Mouse (Mus musculus): ENCODE results near the gene Dok5.

Gene Dok5

DNA sequence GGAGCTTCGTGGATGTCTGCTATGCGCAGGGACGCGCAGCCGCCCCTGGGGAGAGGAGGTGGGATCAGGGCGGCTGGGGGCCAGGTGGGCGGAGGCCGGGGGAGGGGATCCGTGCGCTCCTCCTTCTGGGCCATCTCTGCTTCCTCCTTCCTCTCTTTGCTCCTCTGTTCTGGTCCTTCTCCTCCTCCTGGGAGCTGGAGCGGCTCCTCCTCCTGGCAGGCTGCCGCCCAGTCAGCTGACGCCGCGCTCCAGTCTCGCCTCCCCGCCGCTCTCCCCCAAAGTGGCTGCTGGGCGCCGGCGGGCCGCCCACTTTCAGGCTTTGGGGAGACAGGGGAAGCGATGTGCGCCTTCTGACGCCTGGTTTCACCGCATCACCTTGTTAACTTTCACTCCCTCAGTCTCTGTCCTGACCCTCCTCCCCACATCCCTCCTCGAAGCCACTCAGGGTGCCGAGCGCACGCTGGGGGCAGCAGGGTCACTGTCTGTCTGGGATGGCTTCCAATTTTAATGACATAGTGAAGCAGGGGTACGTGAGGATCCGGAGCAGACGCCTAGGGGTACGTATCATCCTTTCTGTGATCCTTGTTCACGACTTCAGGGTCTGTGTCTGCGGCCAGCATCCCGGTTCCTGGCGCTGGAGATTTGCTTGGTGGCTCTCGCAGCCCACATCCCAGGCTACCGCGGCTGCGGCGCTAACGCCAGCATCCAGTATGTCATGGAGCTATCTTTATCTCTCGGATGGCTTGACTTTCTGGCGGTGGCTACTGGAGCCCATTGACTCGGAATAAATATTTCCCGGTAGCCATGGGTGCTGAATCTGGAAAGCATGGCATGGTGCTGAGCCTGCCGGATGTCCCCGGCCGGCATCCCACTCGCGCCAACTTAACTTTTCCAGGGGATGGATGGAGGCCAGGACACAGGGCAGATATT lies at the start of gene Dok5:
Gene Dok5, plus strand, starts transcription at position 176 of the 930 bp plus-strand sequence.
- DNase-seq (ENCODE audit: extremely low read depth, insufficient read length, low spot score) = no peak

DNA sequence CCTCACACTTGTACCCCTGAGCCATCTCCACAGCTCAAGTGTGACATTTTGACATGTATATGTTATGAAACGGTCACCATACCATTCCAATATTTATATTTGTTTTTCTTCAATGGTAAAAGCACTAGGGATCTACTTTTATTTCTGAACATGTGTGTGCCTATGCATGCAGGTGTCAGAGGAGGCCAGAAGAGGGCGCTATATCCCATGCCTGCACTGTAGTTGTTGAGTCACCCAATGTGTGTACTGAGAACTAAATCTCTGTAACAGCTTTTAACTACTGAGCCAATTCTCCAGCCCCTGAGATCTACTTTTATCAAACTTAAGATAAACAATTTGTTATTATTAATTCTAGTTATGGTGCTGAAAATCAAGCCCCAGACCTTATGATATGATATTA lies 48.2 kb upstream of the Dok5 start:
- no peak for DNase-seq (ENCODE audit: extremely low read depth, insufficient read length, low spot score)

DNA sequence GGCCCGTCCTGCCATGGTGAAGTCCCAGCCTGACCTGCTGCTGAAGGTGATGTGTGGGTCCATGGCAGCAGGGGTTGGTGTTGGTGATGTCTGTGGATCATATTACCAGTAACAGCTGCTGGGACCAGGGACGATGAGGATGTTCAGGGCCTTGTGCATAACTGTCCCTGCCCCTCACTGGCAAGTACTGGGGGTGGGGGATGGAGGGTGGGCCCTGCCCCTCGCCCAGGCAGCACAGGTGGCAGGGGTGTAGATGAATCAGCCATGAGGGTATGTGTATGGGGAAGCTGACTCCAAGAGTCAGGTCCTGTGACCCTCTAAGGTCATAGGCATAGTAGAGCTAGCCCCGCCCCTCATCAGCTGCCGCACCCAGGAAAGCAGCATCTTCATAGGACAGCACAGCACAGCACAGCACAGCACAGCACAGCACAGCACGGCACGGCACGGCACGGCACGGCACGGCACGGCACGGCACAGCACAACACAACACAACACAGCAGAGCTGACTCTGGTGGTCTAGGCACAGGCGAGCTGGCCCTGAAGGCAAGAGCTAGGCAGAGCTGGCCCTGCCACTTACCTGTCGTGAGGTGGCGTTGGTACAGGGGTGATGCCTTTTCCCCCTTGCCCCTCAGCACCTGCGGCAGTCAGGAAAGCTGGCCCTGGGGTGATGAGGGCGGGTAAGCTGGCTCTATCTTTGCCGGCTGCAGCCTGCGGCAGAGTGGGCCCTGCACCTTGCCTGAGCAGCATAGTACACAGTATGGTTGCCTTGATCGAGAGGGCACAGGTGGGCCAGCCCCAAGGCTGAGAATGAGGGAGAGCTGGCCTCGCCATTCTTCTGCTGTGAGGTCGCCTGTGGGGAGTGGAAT lies 36.3 kb upstream of the Dok5 start:
- no peak for DNase-seq (ENCODE audit: extremely low read depth, insufficient read length, low spot score)

DNA sequence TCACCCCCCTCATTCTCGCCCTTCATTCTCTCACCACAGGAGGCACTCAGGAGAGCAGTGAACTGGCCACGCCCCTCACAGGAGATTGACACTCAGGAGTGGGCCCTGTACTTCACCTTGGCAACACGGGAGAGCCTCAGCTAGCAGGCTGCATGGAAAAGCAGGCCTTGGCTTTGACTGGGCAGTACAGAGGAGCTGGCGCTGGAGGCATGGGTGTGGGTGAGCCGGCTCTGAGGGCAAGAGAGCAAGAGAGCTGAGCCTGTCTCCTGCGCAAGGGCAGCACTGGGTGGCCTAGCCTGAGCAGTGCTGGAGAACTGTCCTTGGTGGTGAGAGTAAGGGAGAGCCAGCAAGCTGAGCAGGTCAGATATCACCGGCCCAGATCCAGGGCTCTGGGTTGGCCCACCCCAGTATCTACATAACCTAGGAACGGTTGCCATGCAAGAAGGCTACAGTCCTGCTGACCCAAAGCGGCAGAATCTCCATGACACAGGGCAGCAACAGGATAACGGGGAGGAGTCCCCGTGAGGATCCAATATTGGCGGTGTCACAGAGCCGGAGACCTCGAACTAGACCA lies 35.6 kb upstream of the Dok5 start:
- DNase-seq (ENCODE audit: extremely low read depth, insufficient read length, low spot score) = no peak

DNA sequence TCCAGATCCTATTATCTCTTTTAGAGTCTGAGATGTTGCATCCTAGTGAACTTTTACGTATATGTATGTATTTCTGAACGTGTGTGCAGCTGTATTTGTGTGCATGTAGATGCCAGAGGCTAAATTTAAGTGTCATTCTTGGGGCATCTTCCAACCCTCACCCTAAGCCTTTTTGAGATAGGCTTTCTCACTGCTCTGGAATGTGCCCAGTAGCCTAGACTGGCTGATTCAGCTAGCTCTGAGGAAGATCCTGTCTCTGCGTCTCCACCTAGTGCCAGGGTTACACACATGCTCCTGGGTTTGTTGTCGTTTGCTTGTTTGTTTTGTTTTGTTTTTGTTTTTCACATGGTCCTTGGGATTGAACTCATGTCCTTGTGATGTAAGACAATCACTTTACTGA lies 31.1 kb upstream of the Dok5 start:
- no peak for DNase-seq (ENCODE audit: extremely low read depth, insufficient read length, low spot score)

DNA sequence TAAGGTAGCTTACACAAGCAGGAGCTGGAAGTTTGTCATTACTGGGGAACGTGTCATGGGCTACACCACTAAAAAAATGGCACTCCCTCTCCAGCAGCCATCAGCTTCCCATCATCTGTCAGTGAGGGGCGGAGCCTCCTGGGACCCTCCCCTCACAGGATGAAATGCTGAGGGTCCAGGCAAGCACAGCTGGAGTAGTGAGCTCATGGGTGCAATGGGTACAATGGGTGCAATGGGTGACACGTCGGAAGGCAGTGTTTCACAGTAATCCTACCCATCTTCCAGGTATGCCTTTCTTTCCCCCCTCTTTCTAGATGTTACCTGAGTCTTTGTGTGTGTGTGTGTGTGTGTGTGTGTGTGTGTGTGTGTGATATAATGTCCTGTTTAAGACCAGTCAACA lies 25.1 kb upstream of the Dok5 start:
- DNase-seq (ENCODE audit: extremely low read depth, insufficient read length, low spot score) = no peak

DNA sequence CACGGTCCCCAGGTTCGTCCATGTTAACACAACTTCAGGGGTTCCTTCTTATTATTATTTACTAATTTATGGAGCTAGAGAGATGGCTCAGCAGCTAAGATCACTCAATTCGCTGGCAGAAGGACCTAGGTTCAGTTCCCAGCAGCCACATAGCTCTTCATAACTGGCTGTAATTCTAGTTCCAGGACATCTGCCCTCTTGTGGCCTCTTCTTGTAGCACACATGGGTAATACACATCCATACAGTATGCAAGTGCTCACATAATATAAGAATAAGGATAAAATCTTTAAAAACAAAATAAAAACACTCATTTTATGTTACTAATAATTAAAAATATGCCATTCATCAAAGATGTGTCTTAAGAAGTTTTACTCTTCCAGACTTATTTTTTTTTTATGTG lies 23.9 kb upstream of the Dok5 start:
- no peak for DNase-seq (ENCODE audit: extremely low read depth, insufficient read length, low spot score)

DNA sequence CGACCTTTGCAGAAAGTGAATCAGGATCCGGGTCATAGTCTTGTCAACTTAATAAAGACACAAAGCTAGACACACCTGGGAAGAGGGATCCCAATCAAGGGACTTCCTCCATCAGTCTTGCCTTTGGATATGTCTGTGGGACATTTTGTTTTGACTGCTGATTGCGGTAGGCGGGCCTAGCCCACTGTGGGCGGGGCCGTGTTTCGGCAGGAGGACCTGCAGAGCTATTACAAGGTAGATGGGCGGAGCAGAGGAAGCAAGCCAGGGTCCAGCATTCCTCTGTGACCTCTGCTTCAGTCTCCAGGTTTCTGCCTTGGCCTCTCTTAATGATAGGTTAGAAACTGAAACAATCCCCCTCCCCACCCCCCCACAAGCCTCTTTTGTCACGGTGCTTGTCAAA lies 22.7 kb upstream of the Dok5 start:
- no peak for DNase-seq (ENCODE audit: extremely low read depth, insufficient read length, low spot score)

DNA sequence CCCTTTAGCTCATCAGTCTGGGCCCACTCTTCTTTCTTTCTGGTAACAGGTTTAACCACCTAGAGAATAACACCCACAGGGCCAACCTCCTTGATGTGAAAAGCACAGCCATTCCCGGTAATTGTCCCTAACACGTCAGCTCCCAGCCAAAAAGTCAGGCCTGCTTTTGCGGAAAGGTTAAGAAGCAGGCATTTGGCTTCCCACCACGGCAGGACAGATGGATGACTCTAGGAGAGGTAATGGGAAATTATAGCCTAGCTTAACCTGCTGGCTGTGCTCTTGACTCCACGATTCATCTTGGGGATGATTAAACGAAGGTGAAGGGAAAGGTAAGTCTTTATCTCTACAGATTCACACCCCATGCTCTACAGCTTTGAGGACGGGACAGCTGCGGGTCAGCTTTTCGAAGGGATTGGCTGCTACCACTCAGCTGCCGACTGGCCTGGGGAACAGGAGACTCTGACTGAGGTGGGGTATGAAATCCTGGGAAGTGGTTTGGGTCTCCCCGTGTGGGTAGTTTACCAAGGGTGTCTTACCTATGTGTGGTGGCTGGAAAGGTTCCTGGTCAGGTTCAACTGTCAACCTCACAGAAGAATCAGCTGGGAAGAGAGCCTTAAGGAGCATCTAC lies 18.8 kb upstream of the Dok5 start:
- no peak for DNase-seq (ENCODE audit: extremely low read depth, insufficient read length, low spot score)

DNA sequence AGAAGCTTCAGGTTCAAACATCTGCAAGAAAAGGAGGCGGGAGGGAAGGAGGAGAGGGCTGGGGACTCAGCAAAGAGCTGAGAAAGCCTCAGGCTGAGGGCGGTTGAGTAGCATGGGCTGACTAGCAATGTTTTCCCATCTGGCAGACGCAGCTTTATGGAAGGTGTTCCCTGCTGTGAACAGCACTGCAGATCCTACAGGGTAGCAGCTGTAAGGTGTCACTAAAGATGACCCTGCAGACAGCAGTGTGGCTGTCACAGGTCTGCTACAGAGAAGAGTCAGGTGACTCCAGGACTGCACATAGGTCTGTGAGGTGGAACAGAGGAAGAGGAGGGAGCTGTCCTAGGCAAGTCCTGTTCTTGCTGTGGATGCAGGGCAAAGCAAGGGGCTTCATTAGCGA lies 11.2 kb upstream of the Dok5 start:
- no peak for DNase-seq (ENCODE audit: extremely low read depth, insufficient read length, low spot score)

DNA sequence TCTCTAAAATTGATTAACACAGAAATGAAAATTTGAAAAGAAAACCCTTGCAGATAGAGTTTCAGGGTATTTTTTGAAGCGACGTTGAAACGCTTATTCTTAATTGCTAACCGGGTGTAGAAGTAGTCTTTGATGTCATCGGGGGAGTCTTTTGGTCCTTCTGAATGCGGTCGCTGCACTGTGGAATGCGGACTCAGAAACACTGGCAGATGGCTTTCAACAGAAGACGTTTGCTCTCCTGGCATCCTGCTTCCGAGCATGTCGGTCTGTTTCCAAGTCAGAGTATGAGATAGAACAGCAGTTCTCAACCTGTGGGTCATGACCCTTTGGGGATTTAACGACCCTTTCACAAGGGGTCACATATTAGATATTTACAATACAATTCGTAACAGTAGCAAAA lies 7.5 kb upstream of the Dok5 start:
- DNase-seq (ENCODE audit: extremely low read depth, insufficient read length, low spot score) = no peak

DNA sequence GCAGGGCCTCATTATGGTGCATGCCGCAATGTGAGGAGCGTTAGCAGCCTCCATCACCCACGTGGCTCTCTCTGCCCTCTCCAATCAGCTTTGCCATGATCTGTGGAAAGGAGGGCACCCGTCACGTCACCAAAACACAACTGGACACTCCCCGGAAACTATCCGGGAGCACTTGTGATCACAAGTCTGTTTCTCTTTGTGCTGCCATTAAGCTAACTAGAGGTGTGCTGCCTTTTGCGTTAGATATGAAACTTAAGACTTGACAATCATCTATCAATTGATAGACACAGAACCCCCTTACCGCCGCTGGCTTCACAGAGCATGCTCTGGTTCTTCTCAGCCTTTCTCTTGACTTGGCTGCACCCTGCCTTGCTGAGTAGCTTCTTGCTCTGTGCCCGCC lies 6.9 kb upstream of the Dok5 start:
- no peak for DNase-seq (ENCODE audit: extremely low read depth, insufficient read length, low spot score)

DNA sequence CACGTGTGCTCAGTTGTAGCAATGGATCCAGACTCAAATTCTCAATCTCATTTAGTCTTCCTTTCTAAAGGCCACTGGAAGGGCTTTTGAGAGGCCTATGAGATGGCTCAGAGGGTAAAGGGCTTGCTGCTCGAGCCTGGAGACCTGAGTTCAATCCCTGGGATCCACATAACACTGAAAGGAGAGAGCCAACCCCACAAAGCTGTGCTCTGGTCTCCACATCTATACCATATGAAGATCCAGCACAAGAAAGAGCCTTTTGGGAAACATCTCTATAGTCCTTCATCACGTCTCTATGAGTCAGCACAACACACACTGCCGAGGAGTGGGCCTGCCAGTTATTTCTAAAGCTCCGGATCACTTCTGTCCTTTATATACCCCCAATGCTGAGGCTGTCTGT lies 5.8 kb upstream of the Dok5 start:
- no peak for DNase-seq (ENCODE audit: extremely low read depth, insufficient read length, low spot score)

DNA sequence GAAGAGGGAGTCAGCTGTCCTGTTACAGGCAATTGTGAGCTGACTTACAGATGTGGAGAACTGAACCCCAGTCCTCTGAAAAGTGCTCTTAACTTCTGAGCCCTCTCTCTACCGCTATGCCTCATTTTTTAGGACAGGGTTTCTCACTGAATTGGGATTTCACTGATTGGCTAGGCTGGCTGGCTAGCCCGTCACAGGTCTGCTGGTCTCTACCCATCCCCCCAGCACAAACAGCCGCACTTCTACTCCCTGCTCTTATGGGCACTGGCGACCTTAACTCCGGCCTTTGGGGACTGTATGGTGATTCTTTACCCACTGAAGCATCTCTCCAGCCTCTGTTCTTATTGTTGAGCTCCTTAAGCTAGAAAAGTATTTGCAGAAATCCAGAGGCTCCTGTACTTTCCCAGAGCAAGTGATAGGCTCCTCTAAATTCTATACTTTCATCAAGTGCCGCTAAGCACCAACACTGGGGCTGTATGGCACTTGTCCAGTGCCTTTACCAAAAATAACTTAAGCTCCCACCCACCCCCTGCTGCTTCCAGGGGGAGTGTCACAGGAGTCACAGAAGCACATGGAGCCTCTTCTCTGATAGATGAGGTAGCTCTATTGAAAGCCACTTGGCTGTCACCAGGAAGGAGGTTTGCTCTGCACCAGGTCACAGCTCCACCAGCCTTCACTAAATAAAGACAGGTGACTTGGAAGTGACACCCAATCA lies 4.5 kb upstream of the Dok5 start:
- DNase-seq (ENCODE audit: extremely low read depth, insufficient read length, low spot score) = no peak

DNA sequence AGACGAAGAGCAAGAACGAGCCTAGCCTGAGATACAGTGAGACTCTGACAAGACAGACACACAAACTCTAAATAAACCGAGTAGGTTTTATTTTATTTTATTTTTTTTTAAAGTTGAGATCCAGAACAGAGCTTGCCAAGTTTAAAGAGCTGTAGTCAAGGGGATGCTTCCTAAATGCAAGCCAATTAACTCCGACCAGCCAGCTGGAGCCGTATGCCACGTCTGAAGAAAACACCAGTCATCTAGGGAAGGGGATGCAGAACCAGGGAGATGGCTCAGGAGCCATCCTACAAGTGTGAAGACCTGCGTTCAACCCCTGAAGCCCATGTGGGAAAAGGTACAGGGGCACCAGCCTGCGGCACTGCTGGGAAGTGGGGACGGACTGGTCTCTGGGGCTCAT lies 2.7 kb upstream of the Dok5 start:
- DNase-seq (ENCODE audit: extremely low read depth, insufficient read length, low spot score) = no peak

DNA sequence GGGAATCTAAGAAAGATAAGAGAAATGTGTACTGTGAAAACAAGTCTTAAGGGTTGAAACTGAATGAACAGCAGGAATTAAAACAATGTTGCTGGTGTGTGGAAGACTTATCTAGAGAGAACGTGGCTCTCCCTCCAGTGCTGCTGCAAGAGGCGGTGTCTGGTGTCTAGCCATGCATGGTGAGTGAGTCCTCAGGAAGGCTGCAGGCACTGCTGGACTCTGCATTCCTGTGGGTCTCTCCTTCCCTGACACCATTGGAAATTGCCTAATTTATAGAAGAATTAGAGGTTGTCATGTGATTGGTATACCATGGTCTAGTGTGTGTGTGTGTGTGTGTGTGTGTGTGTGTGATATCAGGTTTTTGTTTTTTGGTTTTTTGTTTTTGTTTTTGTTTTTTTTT lies 1.9 kb upstream of the Dok5 start:
- DNase-seq (ENCODE audit: extremely low read depth, insufficient read length, low spot score) = no peak

DNA sequence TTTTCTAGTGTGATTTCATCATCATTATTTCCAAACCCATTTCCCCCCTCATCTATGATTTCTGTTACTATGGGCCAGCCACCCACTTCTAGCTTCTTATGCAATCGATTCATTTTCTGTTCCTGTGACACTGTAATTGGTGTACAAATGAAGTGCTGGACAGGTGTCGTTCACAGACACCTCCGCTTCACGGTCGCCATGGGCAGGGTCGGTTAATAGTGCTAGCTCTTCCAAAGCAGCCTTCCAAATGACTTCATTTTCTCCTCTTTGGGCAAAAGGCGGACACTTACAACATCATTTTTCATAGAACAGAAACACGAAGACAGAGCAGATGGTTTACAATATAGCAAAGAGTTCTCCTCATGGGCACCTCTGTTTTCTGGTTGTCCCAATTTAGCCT lies 1.5 kb upstream of the Dok5 start:
- DNase-seq (ENCODE audit: extremely low read depth, insufficient read length, low spot score) = no peak

DNA sequence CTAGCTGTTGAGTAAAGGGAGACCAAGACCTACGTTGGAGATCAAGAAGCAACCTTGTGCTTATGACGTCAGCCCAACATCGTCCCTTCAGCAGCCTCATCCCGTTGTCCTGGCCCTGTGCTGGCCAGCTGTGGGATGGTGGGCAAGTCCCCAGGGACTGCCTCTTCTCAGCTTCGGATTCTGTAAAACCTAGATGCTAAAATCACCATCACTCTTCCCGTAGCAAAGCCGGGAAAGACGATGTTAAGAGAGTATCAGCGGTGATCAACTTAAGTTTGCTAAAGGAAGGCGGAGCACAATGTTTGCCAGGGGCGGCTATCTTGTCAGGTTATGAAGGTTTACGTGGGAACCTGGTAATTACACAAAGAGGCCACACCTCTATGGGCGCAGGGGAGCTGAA lies 826 bp upstream of the Dok5 start:
- DNase-seq (ENCODE audit: extremely low read depth, insufficient read length, low spot score) = no peak

DNA sequence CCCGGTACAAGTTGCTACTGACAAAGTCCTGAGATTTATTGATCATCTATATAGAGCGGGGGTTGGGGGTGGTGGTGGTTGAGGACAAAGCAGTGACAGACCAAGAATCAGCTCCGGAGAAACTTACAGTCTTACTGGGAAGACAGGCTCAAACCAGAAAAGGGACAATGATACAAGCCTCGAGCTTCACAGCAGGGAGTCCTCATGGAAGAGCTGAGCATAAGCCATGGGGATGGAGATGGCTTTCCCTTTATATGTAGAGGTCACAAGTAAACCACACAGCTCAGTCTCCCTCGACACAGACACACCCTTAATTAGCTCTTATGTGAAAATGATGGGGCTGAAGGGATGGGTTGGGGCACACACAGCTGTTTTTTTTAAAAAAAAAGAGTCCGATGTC lies 402 bp upstream of the Dok5 start:
- no peak for DNase-seq (ENCODE audit: extremely low read depth, insufficient read length, low spot score)

DNA sequence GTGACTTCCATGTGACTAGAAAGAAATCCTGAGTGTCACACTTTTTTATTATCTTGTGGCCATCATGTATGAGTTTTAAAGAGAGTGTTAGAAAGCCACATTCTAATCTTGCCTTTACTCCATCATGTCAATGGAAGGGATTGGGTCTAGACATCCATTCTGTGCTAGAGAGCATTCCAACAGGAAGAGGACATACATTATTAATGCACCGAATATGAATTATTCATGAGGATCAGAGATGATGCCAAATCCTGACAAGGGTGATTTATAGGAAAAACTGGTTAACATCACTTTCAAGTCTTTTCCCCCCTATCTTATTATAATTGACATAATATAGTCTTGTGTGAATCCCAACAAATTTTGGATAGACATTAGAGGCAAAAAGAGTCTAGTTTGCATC lies 2.1 kb downstream of the Dok5 start:
- no peak for DNase-seq (ENCODE audit: extremely low read depth, insufficient read length, low spot score)

Data from 3134 (cell line).